Mouse (Mus musculus) R1 (cell line): ENCODE results near the gene Jak1.

Source experiments
- DNase-seq: peaks from one replicate; pipeline ENCODE4 v3.0.0-alpha.2; 2018; ENCODE audit warnings: low read depth, low spot score

Jak1 gene

GRCm38 (mm10) chr4:101239313-101240162, 25.5 kb downstream of the Jak1 start:
- no peak for DNase-seq

DNA sequence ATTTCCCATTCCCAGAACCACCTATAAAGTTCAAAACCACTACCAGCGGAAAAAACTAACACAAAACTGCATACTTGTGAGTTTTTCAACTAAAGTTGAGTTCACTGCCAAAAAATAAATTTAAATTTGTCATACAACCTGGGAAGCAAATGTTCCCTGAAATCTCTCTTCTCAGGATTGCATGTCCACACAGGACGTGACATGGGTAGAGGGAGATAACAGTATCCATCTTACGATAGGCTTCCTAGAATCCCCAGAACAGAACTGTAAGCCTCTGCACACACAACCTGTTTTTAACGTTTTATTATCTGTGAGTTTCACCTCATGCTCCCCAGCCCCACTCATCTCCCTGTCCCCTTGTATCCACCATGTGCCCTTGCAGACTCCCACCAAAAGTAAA, 26.5 kb downstream of the Jak1 start:
- DNase-seq = no peak

GRCm38 (mm10) chr4:101236797-101237196, 28.3 kb downstream of the Jak1 start:
- DNase-seq = no peak

DNA sequence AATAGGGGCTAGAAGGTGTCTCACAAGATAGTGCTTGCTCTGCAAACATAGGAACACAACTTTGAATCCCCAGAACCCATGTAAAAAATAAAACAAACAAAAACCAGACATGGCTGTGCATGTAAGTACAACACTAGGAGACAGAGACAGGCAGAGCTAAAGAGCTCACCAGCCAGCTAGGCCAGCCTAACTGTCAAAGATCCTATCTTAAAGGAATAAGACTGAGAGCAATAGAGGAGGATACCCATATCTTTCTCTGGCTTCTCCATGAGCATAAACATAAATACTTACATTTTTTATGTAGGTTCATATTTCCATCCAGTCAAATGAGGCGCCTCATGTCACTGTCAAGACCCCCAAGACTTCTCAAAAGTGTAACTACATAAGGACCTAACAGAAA, 29.1 kb downstream of the Jak1 start:
- no peak for DNase-seq

DNA sequence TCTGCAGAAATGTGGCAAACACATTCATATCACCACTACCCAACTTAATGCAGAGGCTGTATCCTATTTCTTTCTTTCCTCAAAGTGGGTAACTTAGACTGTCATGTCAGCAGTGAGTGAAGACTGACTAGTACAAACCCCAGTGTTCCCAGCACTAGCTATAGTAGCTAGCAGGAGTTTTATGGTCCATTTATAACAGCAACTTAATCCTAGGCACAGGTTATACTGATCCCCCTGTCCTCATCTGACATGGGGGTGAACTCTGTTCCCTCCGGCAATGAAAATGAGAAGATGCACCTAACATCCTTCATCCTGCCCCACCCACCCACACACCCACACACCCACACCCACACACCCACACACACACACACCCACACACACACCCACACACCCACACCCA, 30.3 kb downstream of the Jak1 start:
- DNase-seq = no peak

GRCm38 (mm10) chr4:101234332-101234731, 30.8 kb downstream of the Jak1 start:
- no peak for DNase-seq

DNA sequence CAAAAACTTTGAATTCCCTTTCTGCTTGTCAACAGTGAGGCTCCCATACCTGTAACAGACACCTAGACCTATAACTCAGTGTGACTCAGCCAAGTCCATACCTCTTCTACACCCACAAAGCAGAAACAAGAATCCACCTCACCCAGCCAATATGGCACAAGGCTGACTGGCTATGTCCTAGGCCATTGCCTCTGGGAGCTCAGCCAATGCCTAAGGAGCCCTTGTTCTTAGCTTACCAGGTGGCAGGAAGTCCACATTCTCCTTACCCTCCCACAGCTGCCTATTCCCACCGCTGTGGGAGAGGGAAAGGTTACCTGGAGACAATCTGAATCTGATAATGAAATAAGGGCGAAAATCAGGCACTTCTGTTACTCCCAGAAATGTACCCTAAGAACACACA, 34.5 kb downstream of the Jak1 start:
- no peak for DNase-seq

DNA sequence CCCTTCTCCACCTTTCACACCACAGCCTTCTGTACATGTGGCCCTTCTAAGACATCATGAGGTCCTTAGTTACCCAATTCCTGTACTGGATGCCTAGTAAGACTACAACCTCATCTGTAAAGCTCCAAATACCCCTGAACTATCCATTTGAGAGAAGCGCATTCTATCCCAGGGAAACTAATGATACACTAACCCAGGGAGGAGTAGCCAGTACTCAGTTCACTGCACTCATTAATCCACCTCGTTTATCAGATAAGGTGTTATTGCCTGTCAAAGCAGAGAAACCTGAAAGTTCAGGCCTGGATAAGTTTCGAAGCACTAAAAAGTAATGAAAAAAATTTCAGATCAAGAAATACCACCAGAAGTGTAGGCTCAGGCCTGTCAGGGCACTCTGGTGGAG, 37.7 kb downstream of the Jak1 start:
- DNase-seq = no peak

DNA sequence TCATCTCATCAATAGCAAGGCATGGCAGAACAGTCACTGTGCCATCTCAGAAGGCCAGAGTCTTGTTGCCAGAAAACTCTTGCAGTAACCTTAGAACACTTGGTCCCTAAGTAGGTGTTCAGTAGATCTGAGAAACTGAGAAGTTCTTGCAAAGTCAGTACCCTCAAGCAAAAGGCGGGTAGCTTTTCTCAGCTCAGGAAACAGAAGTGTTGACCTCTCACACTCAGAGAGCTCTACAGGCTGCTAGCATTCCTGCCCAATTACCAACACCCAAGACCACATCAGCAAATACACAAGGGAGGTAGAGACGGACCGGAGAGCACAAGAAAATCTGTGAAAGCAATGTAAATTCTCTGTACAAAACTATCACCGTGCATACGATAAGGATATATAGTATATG, 39.1 kb downstream of the Jak1 start:
- no peak for DNase-seq

GRCm38 (mm10) chr4:101220946-101221345, 44.1 kb downstream of the Jak1 start:
- no peak for DNase-seq

GRCm38 (mm10) chr4:101219839-101220238, 45.2 kb downstream of the Jak1 start:
- DNase-seq = no peak

DNA sequence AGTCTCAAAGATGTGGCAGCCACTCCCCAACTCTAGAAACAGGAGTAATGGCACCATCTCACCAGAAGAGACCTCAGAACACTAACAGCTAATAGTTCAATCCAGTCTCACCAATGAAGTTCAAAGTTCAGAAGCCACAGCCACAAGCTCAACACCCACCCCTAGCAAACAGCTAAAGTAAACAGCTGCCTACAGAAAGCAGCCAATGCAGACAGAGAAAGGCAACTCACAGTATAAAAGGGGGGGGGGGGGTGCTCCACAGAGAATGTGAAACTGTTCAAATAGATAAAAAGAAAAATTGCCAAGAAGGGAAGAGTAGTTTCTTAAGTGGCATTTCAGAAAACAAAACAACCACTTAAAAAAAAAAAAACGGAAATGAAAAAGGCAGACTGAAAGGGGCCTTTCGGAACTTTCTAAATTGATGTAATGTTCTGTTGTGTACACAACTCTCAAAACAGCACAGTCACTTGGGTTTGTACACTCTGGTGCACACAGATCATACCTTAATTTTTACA, 48.0 kb downstream of the Jak1 start:
- DNase-seq = no peak

DNA sequence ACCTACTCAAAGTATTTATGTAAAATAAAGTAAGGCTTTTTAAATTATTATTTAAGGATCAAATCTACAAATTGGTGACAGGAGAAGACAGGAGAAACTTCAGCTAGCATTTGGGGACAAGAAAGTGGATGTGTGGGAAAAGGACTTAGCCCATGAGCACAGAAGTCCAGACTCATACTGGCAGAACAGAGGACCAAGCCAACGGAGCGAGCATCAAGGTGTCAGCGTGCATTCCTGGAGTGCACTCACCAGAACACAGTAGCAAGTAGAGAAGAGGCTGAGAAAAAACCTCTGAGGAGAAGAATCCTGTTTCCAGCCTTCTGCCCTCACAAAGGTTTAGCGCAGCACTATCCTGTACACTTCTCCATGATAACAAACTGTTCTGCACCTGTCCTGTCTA, 48.8 kb downstream of the Jak1 start:
- DNase-seq = no peak

- DNase-seq = no peak
Observed at GRCm38 (mm10) chr4:101213477-101213876, 51.6 kb downstream of the Jak1 start.

- DNase-seq = no peak
Observed at GRCm38 (mm10) chr4:101207492-101207891, 57.6 kb downstream of the Jak1 start.

- no peak for DNase-seq
Observed at GRCm38 (mm10) chr4:101203518-101203917, 61.6 kb downstream of the Jak1 start.

GRCm38 (mm10) chr4:101202626-101203025, 62.5 kb downstream of the Jak1 start:
- peak; percentile 16 for DNase-seq

- DNase-seq = no peak
Observed at GRCm38 (mm10) chr4:101199433-101200081, 65.5 kb downstream of the Jak1 start.

DNA sequence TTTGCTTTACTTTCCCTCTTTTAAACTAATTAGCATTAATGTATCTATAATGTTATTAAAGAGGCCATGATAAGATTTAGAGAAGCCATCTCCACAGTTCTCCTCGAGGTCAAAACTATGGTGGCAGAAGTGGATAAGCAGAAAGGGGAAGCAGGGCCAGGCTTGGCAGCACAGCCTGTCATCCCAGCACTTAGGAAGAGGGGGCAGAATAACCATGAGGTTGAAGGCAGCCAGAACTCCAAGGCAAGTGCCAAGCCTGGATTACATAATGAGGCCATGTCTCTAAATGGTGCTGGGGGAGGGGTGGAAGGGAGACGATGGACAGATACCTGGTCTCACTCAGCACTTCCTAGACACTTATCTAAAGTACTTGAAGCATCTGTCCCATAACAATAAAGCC, 66.7 kb downstream of the Jak1 start:
- no peak for DNase-seq

GRCm38 (mm10) chr4:101197421-101198170, 67.5 kb downstream of the Jak1 start:
- no peak for DNase-seq

DNA sequence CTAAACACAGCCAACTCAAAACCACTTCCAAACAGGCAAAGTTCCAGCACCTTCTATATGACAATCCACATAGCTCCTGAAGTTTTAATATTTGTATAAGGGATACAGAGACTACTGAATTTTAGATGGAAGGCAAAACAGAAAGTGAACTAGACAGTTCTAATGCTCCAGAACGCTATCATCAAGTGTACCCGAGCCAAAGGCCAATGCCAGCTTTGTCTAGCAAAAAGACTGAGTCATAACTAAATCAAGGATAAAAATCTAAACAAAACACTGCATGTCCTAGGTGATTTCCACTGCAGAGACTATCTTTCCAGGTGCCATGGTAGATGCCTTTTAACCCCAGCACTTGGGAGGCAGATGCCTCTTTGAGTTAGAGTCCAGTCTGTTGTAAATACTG, 68.7 kb downstream of the Jak1 start:
- DNase-seq = no peak

GRCm38 (mm10) chr4:101194170-101194569, 70.9 kb downstream of the Jak1 start:
- no peak for DNase-seq
